Mouse (Mus musculus) forebrain, embryonic 13.5 days (tissue): ENCODE results near the gene Lrrc51. TPM values are rescaled to one million over a fixed set of nuclear protein-coding genes. Genes with fewer than 3 reads are reported as not detected.
"Not testable (repeated sequence)": the region's sequence is repeated elsewhere in the genome, so short reads cannot be mapped to it uniquely, and the experiment has no call there.

Experiments used
- ATAC-seq: fragments of 200-750 bp; cut with Nextera tagmentation; 2 replicates; pipeline ENCODE4 v1.8.0; 2017
- H3K27ac ChIP-seq: fragments of 300-500 bp; sonication (generic); 2 replicates; pipeline ENCODE4 v1.5.1; 2015; ENCODE audit warnings: inconsistent platforms, mild to moderate bottlenecking, moderate library complexity
- H3K27me3 ChIP-seq: fragments of 300-500 bp; sonication (generic); 2 replicates; pipeline ENCODE4 v1.6.1; 2015; ENCODE audit warnings: mild to moderate bottlenecking, inconsistent platforms
- H3K36me3 ChIP-seq: fragments of 300-500 bp; sonication (generic); 2 replicates; pipeline ENCODE4 v1.6.1; 2015; ENCODE audit warnings: mild to moderate bottlenecking, inconsistent platforms; ENCODE audit not compliant: poor library complexity, severe bottlenecking
- H3K4me1 ChIP-seq: fragments of 300-500 bp; sonication (generic); 2 replicates; pipeline ENCODE4 v1.6.1; 2015; ENCODE audit warnings: inconsistent platforms
- H3K4me2 ChIP-seq: fragments of 300-500 bp; sonication (generic); 2 replicates; pipeline ENCODE4 v1.6.1; 2015; ENCODE audit warnings: inconsistent platforms, mild to moderate bottlenecking, moderate library complexity
- H3K4me3 ChIP-seq: fragments of 300-500 bp; sonication (generic); 2 replicates; pipeline ENCODE4 v1.5.1; 2015; ENCODE audit warnings: mild to moderate bottlenecking, inconsistent platforms
- H3K9ac ChIP-seq: fragments of 300-500 bp; sonication (generic); 2 replicates; pipeline ENCODE4 v1.6.1; 2015; ENCODE audit warnings: mild to moderate bottlenecking, inconsistent platforms
- H3K9me3 ChIP-seq: fragments of 300-500 bp; sonication (generic); replicated peaks from 2 replicates; pipeline ENCODE4 v1.6.1; 2016; ENCODE audit warnings: inconsistent platforms
- WGBS: fragments of 180-500 bp; shearing (Covaris S2); methylation state at CpG from one replicate; pipeline ENCODE4 v1.1.7; 2015; 5-methylcytosine and 5-hydroxymethylcytosine counted together
- polyA plus RNA-seq: library from polyadenylated mRNA; unstranded; fragments of >200 nt; fragmentation: Nextera tagmentation; extraction: Ambion mirVana; gene quantifications from 2 replicates; pipeline ENCODE4 v1.2.1, GENCODE M21; 2015

Gene Lrrc51
- polyA plus RNA-seq, 1 experiment from 2014 or later: 8.0 TPM

DNA sequence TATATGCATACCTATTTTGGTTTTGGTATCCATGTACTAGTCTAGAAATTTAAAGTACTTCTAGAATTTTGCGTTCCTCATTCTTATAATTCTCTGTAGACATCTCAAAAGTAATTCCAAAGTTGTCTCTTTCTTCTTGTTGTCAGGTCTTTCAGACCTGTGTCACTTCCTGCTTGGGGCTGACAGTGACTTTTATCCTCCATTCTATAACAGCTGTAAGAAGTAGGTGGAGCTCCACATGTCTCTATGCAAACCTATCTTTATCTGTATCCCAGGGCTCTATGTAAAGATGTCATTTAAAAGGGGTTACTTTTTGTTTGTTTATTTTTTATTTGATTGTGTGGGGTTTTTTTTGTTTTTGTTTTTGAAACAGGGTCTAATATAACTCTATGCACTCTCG, 29.9 kb upstream of the Lrrc51 start:
- no peak overlapping the region for H3K4me2 ChIP-seq
- 95% methylated on average over 2 of the region's 2 CpGs for WGBS
- ATAC-seq: no peak
- peaks cover 27% of the 10 kb centered on the region for H3K4me1 ChIP-seq
- H3K9me3 ChIP-seq: no peaks in the 10 kb centered on the region
- no peaks in the 10 kb centered on the region for H3K27me3 ChIP-seq
- no peak overlapping the region for H3K27ac ChIP-seq
- no peaks in the 10 kb centered on the region for H3K36me3 ChIP-seq
- no peak overlapping the region for H3K4me3 ChIP-seq
- no peak overlapping the region for H3K9ac ChIP-seq

DNA sequence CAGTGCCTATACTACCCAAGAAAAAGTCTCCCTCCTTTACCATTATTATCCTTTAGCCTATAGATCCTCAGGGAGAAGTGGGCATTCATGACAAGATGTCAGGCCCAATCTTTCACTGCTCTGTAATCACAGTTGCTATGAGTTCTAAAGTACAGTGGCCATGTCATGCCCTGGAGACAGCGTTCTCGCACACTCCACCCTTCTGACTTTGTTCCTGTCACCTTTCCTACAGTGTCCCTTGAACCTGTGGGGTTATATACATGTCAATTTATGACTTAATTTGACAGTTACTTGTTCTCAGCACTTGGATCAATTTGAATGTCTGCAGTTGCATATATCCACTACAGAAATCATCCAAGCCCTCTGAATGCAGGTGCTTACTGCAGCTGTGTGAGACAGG, 29.1 kb upstream of the Lrrc51 start:
- WGBS: 97% methylated on average over 2 of the region's 2 CpGs
- Histone ChIP-seq H3K4me3 (no peak overlapping the region), H3K9me3 (no peaks in the 10 kb centered on the region), H3K9ac (no peak overlapping the region), H3K4me1 (peaks cover 20% of the 10 kb centered on the region), H3K4me2 (no peak overlapping the region), H3K27ac (no peak overlapping the region), H3K36me3 (no peaks in the 10 kb centered on the region), H3K27me3 (no peaks in the 10 kb centered on the region)
- no peak for ATAC-seq

DNA sequence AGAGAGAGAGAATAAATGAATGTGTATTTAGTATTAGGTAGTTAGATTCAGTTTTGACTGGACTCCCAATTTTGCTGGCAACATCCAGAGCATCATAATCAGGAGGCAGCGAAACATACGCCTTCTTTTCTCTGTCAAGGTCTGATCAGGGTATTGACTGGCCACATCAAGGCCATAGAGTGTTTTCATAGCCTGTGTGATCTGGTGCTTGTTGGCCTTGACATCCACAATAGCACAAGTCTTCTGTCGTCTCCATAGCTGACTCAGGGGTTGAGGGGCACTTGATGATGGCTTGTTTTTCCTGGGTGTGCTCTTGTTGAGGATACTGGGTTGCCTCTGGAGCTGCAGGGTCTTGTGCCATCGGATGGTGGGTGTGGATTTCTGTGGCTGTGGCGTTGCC, 23.2 kb upstream of the Lrrc51 start:
- no peaks in the 10 kb centered on the region for H3K27me3 ChIP-seq
- WGBS: 90% methylated on average over 5 of the region's 5 CpGs
- H3K9ac ChIP-seq: no peak overlapping the region
- no peak for ATAC-seq
- no peak overlapping the region for H3K27ac ChIP-seq
- H3K9me3 ChIP-seq: no peaks in the 10 kb centered on the region
- H3K4me3 ChIP-seq: no peak overlapping the region
- H3K4me2 ChIP-seq: no peak overlapping the region
- no peaks in the 10 kb centered on the region for H3K36me3 ChIP-seq
- H3K4me1 ChIP-seq: peaks cover 9% of the 10 kb centered on the region; the same call in 1 of the 2 replicates

DNA sequence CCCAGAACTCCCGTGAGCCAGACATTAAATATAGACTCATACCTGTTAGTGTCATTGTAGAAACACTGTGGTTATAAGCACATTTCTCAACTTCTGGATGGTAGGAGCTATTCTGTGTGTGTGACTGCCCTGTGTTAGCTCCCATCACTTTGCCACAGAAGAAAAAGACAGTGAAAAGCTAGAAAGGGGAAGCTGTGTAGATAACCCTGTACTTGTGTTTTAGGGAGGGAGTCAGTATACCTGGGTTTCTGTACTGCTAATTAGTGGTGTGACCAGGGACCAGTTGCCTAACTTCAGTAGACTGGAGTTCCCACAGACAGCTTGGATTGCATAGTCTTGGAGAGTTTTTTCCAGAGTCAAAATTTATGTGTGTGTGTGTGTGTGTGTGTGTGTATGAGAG, 22.8 kb upstream of the Lrrc51 start:
- Histone ChIP-seq H3K27ac (no peak overlapping the region), H3K36me3 (no peaks in the 10 kb centered on the region), H3K9ac (no peak overlapping the region), H3K4me3 (no peak overlapping the region), H3K9me3 (no peaks in the 10 kb centered on the region), H3K27me3 (no peaks in the 10 kb centered on the region), H3K4me2 (no peak overlapping the region), H3K4me1 (peaks cover 9% of the 10 kb centered on the region; the same call in 1 of the 2 replicates)
- no peak for ATAC-seq
- WGBS: 96% methylated on average over 1 of the region's 1 CpGs

DNA sequence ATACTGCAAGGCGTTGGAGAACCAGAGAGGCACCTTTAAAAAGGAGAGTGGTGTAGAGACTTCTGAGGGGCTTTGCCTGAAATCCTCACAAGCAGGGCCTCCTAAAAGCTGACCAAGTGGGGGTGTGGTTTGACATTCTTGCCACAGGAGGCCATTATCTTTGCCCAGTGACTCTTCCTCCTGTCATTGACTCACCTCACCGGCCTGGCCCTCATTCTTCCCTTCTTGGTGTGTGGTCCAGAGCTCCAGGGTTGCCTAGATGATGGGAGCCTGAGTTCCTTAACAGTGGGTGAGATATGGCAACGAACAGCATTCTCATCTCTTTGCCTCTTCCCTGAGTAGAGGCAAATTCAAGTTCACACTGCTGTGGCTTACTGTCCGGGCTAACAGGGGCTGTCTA, 22.2 kb upstream of the Lrrc51 start:
- Histone ChIP-seq H3K27me3 (no peaks in the 10 kb centered on the region), H3K9ac (no peak overlapping the region), H3K4me1 (peaks cover 9% of the 10 kb centered on the region; the same call in 1 of the 2 replicates), H3K4me2 (no peak overlapping the region), H3K27ac (no peak overlapping the region), H3K9me3 (no peaks in the 10 kb centered on the region), H3K36me3 (no peaks in the 10 kb centered on the region), H3K4me3 (no peak overlapping the region)
- WGBS: 64% methylated on average over 4 of the region's 4 CpGs
- no peak for ATAC-seq

DNA sequence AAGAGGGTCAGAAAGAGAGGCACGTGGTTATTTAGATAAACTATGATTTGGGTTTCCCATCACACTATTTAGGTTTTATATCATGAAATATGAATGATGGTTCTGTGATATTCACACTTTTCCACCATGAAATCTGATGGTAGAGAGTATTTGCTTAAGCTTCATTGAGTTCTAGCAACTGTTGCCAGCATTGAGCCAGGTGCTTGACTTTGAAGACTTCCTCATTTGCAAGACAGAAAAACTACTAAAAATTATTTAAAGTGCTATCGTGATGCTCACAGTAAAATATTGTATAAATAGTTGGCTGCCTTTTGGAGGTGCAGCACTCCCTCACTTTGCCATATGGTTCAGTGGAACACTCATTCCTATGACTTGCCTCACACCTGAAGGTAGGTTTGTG, 21.6 kb upstream of the Lrrc51 start:
- Histone ChIP-seq H3K27me3 (no peaks in the 10 kb centered on the region), H3K4me3 (no peak overlapping the region), H3K9ac (no peak overlapping the region), H3K9me3 (no peaks in the 10 kb centered on the region), H3K4me1 (peaks cover 9% of the 10 kb centered on the region; the same call in 1 of the 2 replicates), H3K36me3 (no peaks in the 10 kb centered on the region), H3K4me2 (no peak overlapping the region), H3K27ac (no peak overlapping the region)
- 94% methylated on average over 2 of the region's 2 CpGs for WGBS
- no peak for ATAC-seq

DNA sequence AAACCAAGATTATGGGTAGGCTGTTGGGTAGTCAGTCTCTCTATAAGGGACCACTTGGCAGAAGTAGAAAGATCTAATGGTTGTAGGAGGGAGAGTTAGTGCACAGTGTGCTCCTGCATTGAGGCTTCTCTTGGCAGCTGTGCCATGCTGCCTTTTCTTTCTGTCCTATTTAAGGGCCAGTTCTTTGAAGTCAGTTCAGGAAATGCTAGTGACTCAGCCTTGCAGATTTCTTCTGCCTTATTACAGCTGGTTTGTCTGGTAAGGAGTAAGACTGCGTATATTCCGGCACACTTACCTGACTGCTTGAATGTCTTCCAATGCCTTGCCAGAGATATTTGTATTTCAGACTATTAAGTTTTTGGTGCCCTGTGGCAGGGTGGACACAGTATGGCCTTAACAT, 20.5 kb upstream of the Lrrc51 start:
- H3K4me2 ChIP-seq: no peak overlapping the region
- 92% methylated on average over 2 of the region's 2 CpGs for WGBS
- ATAC-seq: no peak

DNA sequence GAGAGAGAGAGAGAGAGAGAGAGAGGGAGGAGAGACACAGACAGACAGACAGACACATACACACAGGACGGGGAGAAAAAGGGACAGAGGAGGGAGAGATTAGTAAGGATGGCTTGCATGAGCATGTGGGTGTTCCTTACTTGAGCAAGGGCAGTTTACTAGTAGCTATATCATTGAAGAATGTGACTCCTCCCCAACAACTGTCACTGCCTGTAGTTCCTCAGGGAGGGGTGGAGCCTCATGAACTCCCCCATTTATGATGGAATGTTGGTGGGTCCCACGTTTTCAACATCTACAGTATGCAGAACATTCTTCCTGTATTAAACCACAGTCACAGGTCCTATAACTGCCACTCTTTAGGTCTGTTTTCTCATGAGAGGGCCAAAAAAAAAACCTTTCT, 18.4 kb upstream of the Lrrc51 start:
- Histone ChIP-seq H3K4me3 (no peak overlapping the region), H3K27ac (no peak overlapping the region), H3K36me3 (no peaks in the 10 kb centered on the region), H3K9me3 (no peaks in the 10 kb centered on the region), H3K4me2 (no peak overlapping the region), H3K4me1 (no peaks in the 10 kb centered on the region), H3K9ac (no peak overlapping the region), H3K27me3 (no peaks in the 10 kb centered on the region)
- WGBS: 59% methylated on average over 2 of the region's 2 CpGs
- no peak for ATAC-seq

More for the DNA sequence above, 20.5 kb upstream of the Lrrc51 start:
- Histone ChIP-seq H3K27ac (no peak overlapping the region), H3K9ac (no peak overlapping the region), H3K36me3 (no peaks in the 10 kb centered on the region), H3K4me1 (no peaks in the 10 kb centered on the region), H3K4me3 (no peak overlapping the region), H3K27me3 (no peaks in the 10 kb centered on the region), H3K9me3 (no peaks in the 10 kb centered on the region)

DNA sequence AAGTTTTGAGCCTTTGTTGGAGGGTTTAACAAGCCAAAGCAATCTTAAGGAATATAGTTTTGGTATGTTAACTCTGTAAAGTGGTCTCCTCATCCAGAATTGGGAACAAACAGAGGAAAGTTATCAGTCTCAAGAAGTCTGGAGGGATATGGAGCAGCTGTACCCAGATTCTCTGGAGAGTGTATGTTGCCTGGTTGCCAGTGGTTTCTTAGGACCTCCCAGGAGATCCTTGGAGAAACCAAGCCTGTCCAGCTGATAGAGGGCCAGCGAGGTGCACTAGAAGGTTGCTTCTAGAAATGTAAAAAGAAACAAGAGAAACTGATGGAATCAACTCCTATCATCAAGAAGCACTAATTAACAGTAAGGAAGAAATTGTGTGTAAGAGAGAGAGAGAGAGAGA, 18.0 kb upstream of the Lrrc51 start:
- Histone ChIP-seq H3K4me2 (no peak overlapping the region), H3K9me3 (no peaks in the 10 kb centered on the region), H3K4me3 (no peak overlapping the region), H3K27ac (no peak overlapping the region), H3K36me3 (no peaks in the 10 kb centered on the region), H3K9ac (no peak overlapping the region), H3K4me1 (no peaks in the 10 kb centered on the region), H3K27me3 (no peaks in the 10 kb centered on the region)
- 84% methylated on average over 1 of the region's 1 CpGs for WGBS
- no peak for ATAC-seq

DNA sequence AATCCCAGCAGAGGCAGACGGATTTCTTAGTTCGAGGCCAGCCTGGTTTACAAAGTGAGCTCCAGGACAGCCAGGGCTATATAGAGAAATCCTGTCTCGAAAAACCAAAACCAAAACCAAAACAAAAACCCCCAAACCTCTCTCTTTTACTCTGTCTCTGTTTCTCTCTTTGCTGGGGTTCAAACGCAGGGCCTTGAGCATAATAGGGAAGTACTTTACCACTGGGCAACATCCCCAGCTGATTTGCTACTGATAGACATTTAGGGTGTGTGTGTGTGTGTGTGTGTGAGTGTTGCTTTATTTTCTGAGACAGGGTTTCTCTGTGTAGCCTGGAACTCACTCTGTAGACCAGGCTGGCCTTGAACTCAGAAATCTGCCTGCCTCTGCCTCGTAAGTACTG, 15.3 kb upstream of the Lrrc51 start:
- H3K4me1 ChIP-seq, H3K4me2 ChIP-seq, H3K4me3 ChIP-seq, H3K9me3 ChIP-seq, H3K36me3 ChIP-seq, H3K9ac ChIP-seq, ATAC-seq, H3K27ac ChIP-seq, H3K27me3 ChIP-seq: not testable (repeated sequence)
- WGBS: 91% methylated on average over 5 of the region's 5 CpGs

DNA sequence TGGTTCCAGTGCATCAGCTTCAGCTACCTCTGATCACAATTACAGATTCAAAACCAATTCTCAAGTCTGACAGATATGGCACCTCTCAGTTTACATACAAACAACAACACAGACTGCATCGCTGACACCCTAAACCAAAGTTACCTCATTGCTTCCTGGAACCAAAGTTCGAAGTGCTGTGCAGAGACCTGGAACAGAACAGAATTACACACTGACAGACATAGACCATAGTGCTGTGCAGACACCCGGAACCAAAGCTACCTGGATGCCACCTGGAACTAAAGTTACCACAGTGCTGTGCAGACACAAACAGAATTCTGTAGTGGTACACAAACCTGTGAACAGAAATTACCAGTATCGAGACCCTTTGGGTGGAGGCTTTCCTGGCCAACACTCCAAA, 6.1 kb upstream of the Lrrc51 start:
- 96% methylated on average over 4 of the region's 4 CpGs for WGBS

DNA sequence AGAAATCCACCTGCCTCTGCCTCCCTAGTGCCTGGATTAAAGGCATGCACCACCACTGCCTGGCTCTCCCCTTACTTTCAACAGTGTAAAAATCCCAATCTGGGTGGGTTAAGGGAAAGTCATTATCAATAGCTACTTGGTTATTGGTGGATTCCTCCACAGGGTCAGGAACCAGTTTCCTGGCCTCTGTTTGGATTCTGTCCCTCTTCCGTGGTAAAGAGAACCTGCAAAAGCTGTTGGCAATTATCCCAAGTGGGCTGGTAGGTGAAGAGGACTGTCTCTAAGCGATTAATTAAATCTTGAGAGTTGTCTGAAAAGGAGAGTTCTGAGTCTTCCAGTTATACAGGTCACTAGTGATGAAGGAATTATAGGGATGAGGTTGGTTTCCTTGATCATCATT, 4.7 kb upstream of the Lrrc51 start:
- no peak for ATAC-seq
- WGBS: 85% methylated on average over 2 of the region's 2 CpGs
- 0 out of 2 replicates have a peak, but pooled peaks cover 4% of the 10 kb centered on the region for H3K36me3 ChIP-seq

More for the DNA sequence above, 6.1 kb upstream of the Lrrc51 start:
- Histone ChIP-seq H3K36me3 (0 out of 2 replicates have a peak, but pooled peaks cover 4% of the 10 kb centered on the region), H3K4me1 (peaks cover 13% of the 10 kb centered on the region), H3K9me3 (no peaks in the 10 kb centered on the region), H3K27ac (no peak overlapping the region), H3K4me2 (no peak overlapping the region), H3K27me3 (no peaks in the 10 kb centered on the region), H3K9ac (no peak overlapping the region), H3K4me3 (no peak overlapping the region)
- no peak for ATAC-seq

DNA sequence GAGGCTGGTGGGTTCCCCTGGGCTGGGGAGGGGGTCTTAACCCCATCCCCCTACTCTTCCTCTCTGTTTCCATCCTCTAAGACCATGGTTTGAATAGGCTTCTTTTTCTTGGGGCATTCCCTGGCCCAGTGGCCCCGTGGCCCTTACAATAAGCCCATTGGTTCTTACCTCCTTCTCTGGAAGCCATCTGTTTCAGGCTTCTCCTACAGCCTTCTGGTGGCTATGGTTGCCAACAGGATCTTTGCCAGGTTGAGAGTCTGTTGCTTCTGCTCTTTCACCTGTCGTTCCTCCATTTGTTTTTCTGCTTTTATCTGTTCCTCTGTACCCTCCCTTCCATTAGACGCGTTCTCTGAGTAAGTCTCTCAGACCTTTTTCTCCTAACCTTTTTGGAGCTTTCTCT, 3.9 kb upstream of the Lrrc51 start:
- no peak for ATAC-seq
- H3K36me3 ChIP-seq: 0 out of 2 replicates have a peak, but pooled peaks cover 4% of the 10 kb centered on the region
- WGBS: 98% methylated on average over 4 of the region's 4 CpGs
- H3K27ac ChIP-seq: no peak overlapping the region
- no peaks in the 10 kb centered on the region for H3K9me3 ChIP-seq
- no peak overlapping the region for H3K4me2 ChIP-seq
- no peak overlapping the region for H3K9ac ChIP-seq
- peaks cover 25% of the 10 kb centered on the region for H3K4me1 ChIP-seq
- no peak overlapping the region for H3K4me3 ChIP-seq
- H3K27me3 ChIP-seq: no peaks in the 10 kb centered on the region

More for the DNA sequence above, 4.7 kb upstream of the Lrrc51 start:
- Histone ChIP-seq H3K27me3 (no peaks in the 10 kb centered on the region), H3K4me3 (no peak overlapping the region), H3K4me1 (peaks cover 18% of the 10 kb centered on the region), H3K9me3 (no peaks in the 10 kb centered on the region), H3K9ac (no peak overlapping the region), H3K4me2 (no peak overlapping the region), H3K27ac (no peak overlapping the region)
